8 mouse cellular contexts compared by ENCODE assay signal in genomic region chr2:125057250-125057815, GRCm38 (mm10). TPM values are rescaled to one million over a fixed set of nuclear protein-coding genes. Genes with fewer than 3 reads are reported as not detected.
A peak's percentile ranks its signal among the peaks of the same experiment; 100 is the strongest.
DNase-seq lines count a peak whose midpoint lies in the region; ATAC-seq lines count a peak whose summit lies in the region.

No protein-coding gene starts in this region.

- ATAC-seq in activated CD4-positive, CD25-positive, alpha-beta regulatory T cell, adult 4 months: no peak

- peak; percentile 36 for DNase-seq in adrenal gland, postnatal 10 days
- DNase-seq in adrenal gland, adult 8-10 months: no peak
- peak; percentile 46 for DNase-seq in layer of hippocampus, adult 11-12 months (ENCODE audit: low spot score)
- no peak for DNase-seq in layer of hippocampus, adult 9-10 months (ENCODE audit: low spot score)
- DNase-seq in adrenal gland, postnatal 14 days: peak; percentile 21
- peak; percentile 24 for DNase-seq in layer of hippocampus, adult 9-11 months
- no peak for DNase-seq in thymus, postnatal 10 days (ENCODE audit: low spot score in 2 of 2)

RNA-seq across cellular contexts. Expression of gene Slc24a5, which starts 10.6 kb away (rescaled TPM):
- total RNA-seq in adrenal gland, postnatal 10 days (2021): under 1 TPM in 1 of 2 experiments, not detected in 1; 0.45 TPM
- under 1 TPM in 1 of 4 experiments, not detected in 3; 0.46 TPM for total RNA-seq in adrenal gland, adult 8-10 months (2022)
- 0.19 TPM in 1 of 2 replicates, not detected in the other for total RNA-seq in adrenal gland, postnatal 14 days (2021)
- 10 to 100 TPM in 1 of 2 experiments, 1 to 10 TPM in 1; 3.4 to 12.3 TPM for polyA plus RNA-seq in activated CD4-positive, CD25-positive, alpha-beta regulatory T cell, adult 4 months (2017; shearing (Covaris generic))

Comparison
In these comparisons a context has a peak if more than half of its experiments do, and no peak if none do; other contexts are left out.
1. DNase-seq: peak in adrenal gland, postnatal 10 days (single experiment), layer of hippocampus, adult 11-12 months (single experiment), adrenal gland, postnatal 14 days (single experiment) and layer of hippocampus, adult 9-11 months (single experiment); none in adrenal gland, adult 8-10 months (single experiment), layer of hippocampus, adult 9-10 months (single experiment) and thymus, postnatal 10 days (0 of 2).